Mouse (Mus musculus) C2C12 (cell line): ENCODE data around the gene Prss36.

ENCODE experiments used
- CTCF ChIP-seq: IDR thresholded peaks from one replicate; pipeline ENCODE4 v1.5.1; 2011; ENCODE audit not compliant: control insufficient read depth, insufficient read depth, insufficient read length
- MAX ChIP-seq: IDR thresholded peaks from one replicate; pipeline ENCODE4 v1.6.1; 2011; ENCODE audit warnings: mild to moderate bottlenecking, control low read depth
- USF1 ChIP-seq: IDR thresholded peaks from one replicate; pipeline ENCODE4 v1.6.1; 2011; ENCODE audit warnings: low read depth, mild to moderate bottlenecking, control low read depth, moderate library complexity

DNA sequence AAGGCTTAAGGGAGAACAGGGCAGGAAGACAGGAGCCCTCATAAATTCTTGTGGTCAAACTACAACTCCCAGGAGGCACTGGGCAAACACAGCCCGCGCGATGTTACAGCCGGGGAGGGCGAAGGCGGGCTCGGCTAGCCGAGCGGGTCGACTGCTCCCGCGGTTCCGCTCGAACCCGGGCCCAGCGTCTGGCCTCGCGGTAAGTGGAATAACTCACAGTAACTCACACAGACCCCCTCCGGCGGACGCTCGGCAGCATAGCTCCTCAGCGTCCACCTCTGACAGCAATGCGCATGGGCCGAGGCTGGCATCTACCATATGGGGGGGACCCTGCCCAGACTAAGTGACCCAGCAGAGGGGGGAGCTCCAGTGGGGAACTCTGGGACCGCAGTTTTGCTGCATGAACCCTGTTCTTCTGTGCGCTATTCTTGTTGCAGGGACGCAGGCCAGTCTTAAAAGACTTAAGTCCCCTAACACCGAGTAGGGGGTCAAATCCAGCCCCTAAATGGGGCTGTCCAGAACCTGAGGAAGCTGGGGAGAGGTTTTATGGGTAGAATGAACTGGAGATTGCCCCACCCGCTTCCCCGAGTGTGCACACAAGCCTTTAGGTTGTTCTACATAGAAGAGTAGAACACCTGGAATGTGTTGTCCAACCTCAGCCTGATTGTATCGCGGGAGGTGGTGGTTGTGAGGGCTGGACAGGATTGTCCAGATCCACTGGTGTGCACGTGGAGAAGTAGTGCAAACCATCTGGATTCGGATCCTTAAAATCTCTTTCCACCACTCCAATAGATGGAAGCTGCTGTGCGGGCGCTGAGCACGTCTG is 42.3 kb downstream of the Prss36 start, which contains the start of gene Bckdk:
- TF ChIP-seq CTCF = no peak
- TF ChIP-seq USF1 = no peak
- no peak for TF ChIP-seq MAX
